Mouse (Mus musculus) midbrain, embryonic 10.5 days (tissue): ENCODE data around the gene Gabpb2. TPM values are rescaled to one million over a fixed set of nuclear protein-coding genes. Genes with fewer than 3 reads are reported as not detected.

Experiments
- DNase-seq: peaks from one replicate; pipeline ENCODE4 v3.0.0-alpha.2; 2017; ENCODE audit warnings: low spot score
- H3K27ac ChIP-seq: fragments of 300-500 bp; sonication (generic); replicated peaks from 2 replicates; pipeline ENCODE4 v1.5.1; 2016; ENCODE audit warnings: mild to moderate bottlenecking
- H3K27me3 ChIP-seq: fragments of 300-500 bp; sonication (generic); 2 replicates; pipeline ENCODE4 v1.6.1; 2016; ENCODE audit warnings: low read depth, mild to moderate bottlenecking; ENCODE audit not compliant: poor library complexity, severe bottlenecking
- H3K36me3 ChIP-seq: fragments of 300-500 bp; sonication (generic); 2 replicates; pipeline ENCODE4 v1.6.1; 2016; ENCODE audit warnings: mild to moderate bottlenecking, moderate library complexity
- H3K4me1 ChIP-seq: fragments of 300-500 bp; sonication (generic); 2 replicates; pipeline ENCODE4 v1.6.1; 2016
- H3K4me3 ChIP-seq: fragments of 300-500 bp; sonication (generic); 2 replicates; pipeline ENCODE4 v1.5.1; 2016; ENCODE audit warnings: mild to moderate bottlenecking, moderate library complexity
- H3K9me3 ChIP-seq: fragments of 300-500 bp; sonication (generic); replicated peaks from 2 replicates; pipeline ENCODE4 v1.6.1; 2016; ENCODE audit warnings: mild to moderate bottlenecking
- WGBS: fragments of 180-500 bp; shearing (Covaris S2); methylation state at CpG from one replicate; pipeline ENCODE4 v1.1.7; 2016; 5-methylcytosine and 5-hydroxymethylcytosine counted together
- polyA plus RNA-seq: library from polyadenylated mRNA; unstranded; fragments of >200 nt; fragmentation: Nextera tagmentation; extraction: Ambion mirVana; gene quantifications from 2 replicates; pipeline ENCODE4 v1.2.1, GENCODE M21; 2016

The Gabpb2 gene
- polyA plus RNA-seq, 1 experiment from 2014 or later = 10.6 TPM

DNA sequence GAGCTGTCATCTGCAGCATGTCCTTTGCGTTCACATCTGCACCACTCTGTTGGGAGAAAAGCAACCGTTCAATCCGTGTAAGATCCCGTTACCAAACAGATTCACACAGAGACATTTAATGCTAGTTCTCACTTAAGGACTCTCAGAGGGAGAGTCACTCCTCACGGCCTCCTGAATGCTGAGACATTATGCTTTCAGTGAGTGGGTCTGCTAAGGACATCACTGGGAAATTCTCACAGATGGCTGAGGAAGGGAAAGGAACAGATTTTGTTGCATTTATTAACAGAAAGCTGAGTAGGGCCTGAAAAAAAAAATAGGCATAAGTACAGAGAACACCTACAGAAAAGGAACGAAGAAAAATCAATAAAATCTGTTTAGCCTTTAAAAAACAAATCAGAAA lies 13.8 kb downstream of the Gabpb2 start:
- WGBS = 94% methylated on average over 6 of the region's 6 CpGs
- DNase-seq = no peak

DNA sequence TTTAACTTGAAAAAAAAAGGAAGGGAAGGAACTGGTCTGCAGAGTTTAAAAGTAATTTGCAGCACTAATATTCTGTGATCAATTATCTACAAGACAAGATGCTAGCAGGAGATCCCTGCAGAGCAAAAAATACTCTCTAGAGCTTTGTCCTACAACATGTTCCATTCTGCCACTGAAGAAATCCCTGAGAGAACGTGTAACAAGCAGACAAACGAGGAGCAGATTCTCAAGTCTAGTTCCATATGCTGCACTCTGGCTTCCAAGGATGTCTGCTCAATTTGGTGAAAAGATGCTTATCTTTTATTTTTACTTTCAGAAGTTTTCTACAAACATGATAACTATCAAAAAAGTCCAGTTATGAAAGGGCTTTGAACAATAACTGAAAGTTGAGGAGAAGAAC lies 17.2 kb downstream of the Gabpb2 start:
- Histone ChIP-seq H3K27me3 (no peaks in the 10 kb centered on the region), H3K36me3 (peaks cover 99% of the 10 kb centered on the region), H3K4me3 (no peak overlapping the region), H3K27ac (no peak overlapping the region), H3K9me3 (no peaks in the 10 kb centered on the region), H3K4me1 (no peaks in the 10 kb centered on the region)
- DNase-seq = no peak
- WGBS = 79% methylated on average over 2 of the region's 2 CpGs

More for the DNA sequence above, 13.8 kb downstream of the Gabpb2 start:
- no peaks in the 10 kb centered on the region for H3K4me1 ChIP-seq
- H3K4me3 ChIP-seq = no peak overlapping the region
- no peak overlapping the region for H3K27ac ChIP-seq
- H3K36me3 ChIP-seq = peaks cover 97% of the 10 kb centered on the region
- H3K9me3 ChIP-seq = no peaks in the 10 kb centered on the region
- no peaks in the 10 kb centered on the region for H3K27me3 ChIP-seq

DNA sequence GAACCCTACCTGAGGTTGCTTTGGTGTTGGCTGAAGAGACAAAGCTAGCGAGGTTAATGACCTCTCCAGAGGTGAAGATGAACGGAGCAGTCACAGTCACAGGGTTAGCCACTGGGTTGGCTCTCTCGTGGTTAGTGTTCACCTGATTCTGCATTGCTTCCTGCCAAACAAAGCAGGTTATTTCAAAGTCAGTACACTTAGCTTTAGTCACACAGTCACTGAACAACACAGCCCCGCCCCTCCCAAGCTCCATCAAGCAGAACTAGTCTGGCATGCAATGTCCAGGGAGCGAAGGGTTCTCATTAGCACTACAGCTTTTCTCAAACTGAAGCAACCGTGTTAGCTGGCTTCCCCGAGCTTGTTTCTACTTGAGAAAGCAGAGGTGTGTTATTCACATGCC lies 17.6 kb downstream of the Gabpb2 start:
- H3K4me1 ChIP-seq = no peaks in the 10 kb centered on the region
- 81% methylated on average over 7 of the region's 7 CpGs for WGBS
- peaks cover 99% of the 10 kb centered on the region for H3K36me3 ChIP-seq
- no peak overlapping the region for H3K27ac ChIP-seq
- no peak overlapping the region for H3K4me3 ChIP-seq
- DNase-seq = no peak
- H3K27me3 ChIP-seq = no peaks in the 10 kb centered on the region
- no peaks in the 10 kb centered on the region for H3K9me3 ChIP-seq

DNA sequence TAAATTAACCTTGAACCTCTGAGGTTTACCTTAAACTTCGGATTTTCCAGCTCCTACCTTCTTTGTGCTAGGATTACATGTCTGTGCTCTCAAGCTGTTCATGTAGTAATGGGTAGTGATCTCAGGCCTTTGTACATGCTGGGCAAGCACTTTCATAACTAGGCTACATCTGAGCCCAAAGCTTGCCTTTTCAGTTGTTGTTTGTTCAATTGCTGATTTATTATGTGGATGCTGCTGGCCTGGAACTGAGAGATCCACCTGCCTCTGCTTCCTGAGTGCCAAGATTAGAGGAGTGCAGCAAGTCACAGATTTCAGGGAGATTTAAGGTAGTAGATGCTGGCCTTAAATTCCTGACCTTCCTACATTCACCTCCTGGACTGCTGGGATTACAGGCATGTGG lies 18.6 kb downstream of the Gabpb2 start:
- no peak for DNase-seq
- Histone ChIP-seq H3K27me3 (no peaks in the 10 kb centered on the region), H3K36me3 (peaks cover 98% of the 10 kb centered on the region), H3K4me3 (no peak overlapping the region), H3K4me1 (no peaks in the 10 kb centered on the region), H3K9me3 (no peaks in the 10 kb centered on the region), H3K27ac (no peak overlapping the region)
- WGBS = 84% methylated on average over 1 of the region's 1 CpGs

DNA sequence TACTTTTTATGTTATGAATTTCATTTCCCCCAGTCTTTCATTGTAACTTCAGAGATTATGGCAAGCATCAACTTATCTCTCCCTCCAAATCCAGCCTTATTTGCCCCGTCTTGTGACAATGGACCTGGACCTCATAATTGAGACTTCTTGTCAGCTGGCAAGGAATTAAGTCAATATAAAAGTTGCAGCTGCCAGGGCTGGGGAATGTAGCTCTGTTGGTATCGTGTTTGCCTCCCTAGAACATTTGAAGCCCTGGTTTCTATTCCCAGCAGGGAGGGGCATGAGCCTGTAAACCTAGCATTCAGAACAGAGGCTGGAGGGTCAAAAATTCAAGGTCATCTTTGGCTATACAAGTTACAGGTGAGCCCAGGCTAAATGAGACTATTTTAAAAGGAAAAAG lies 21.9 kb downstream of the Gabpb2 start:
- DNase-seq = no peak
- whole genome bisulfite sequencing = 92% methylated on average over 2 of the region's 2 CpGs
- Histone ChIP-seq H3K4me1 (no peaks in the 10 kb centered on the region), H3K36me3 (peaks cover 94% of the 10 kb centered on the region), H3K4me3 (no peak overlapping the region), H3K27me3 (no peaks in the 10 kb centered on the region), H3K9me3 (no peaks in the 10 kb centered on the region), H3K27ac (no peak overlapping the region)

DNA sequence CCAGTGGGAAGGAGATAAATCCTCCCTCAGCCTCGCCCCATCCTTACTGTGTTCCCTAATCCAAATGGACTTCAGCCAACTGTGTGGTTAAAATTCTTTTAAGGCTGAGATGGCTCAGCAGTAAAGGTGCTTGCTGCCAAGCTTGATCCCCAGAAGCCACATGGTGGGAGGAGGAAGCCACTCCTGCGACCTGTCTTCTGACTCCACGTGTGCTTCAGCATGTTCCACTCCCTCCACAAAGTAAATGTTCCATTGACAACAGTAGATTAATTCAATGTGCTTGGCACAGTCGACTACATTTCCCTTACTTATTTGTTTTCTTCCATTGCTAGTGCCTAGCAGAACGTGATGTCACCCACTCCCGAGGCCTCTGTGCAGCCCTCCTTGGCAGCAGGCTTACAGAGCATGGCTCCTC lies 23.0 kb downstream of the Gabpb2 start:
- WGBS = 90% methylated on average over 6 of the region's 6 CpGs
- Histone ChIP-seq H3K4me1 (no peaks in the 10 kb centered on the region), H3K4me3 (no peak overlapping the region), H3K36me3 (peaks cover 95% of the 10 kb centered on the region), H3K27ac (no peak overlapping the region), H3K9me3 (no peaks in the 10 kb centered on the region), H3K27me3 (no peaks in the 10 kb centered on the region)
- DNase-seq = no peak

DNA sequence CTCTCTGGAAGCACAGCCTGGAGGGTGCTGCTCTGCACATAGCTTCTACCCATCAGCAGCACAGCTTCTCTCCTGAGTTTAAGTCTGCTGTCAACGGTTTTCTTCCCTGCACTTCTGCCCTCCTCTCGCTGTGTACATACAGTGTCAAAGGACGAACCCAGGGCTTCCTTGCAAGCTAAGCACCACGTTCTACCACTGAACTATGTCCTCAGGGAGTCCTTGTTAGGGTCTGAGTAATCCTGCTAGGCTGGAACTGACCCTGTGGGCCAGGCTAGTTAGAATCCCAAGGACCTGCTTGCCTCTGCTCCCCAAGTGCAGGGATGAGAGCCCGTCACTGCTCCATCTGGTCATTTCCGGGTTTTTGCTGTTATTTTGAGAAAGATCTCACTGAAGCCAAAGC lies 30.8 kb downstream of the Gabpb2 start:
- no peaks in the 10 kb centered on the region for H3K9me3 ChIP-seq
- H3K36me3 ChIP-seq = peaks cover 95% of the 10 kb centered on the region
- H3K4me1 ChIP-seq = no peaks in the 10 kb centered on the region
- no peak overlapping the region for H3K4me3 ChIP-seq
- 88% methylated on average over 6 of the region's 6 CpGs for WGBS
- no peak overlapping the region for H3K27ac ChIP-seq
- H3K27me3 ChIP-seq = no peaks in the 10 kb centered on the region
- DNase-seq = no peak

DNA sequence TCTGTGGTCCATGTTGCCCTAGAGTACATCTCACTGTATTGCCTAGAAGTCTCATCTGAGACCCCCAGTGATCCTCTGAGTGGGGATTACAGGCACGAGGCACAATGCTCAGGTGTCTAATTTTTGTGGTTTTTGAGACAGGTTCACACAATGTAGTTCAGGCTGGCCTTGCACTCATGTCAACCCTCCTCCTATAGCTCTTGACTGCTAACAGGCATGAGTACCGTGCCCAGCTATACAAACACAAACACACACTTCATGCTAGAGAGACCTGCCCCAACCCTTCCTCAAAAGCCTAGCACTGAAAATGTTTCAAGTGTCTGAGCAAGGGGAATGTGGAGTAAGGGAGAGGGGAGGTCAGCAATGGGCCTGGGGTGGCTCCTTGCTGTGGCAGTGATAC lies 31.6 kb downstream of the Gabpb2 start:
- 92% methylated on average over 2 of the region's 2 CpGs for WGBS
- peaks cover 87% of the 10 kb centered on the region for H3K36me3 ChIP-seq
- no peaks in the 10 kb centered on the region for H3K4me1 ChIP-seq
- no peaks in the 10 kb centered on the region for H3K9me3 ChIP-seq
- no peak for DNase-seq
- no peak overlapping the region for H3K4me3 ChIP-seq
- H3K27ac ChIP-seq = no peak overlapping the region
- H3K27me3 ChIP-seq = no peaks in the 10 kb centered on the region

DNA sequence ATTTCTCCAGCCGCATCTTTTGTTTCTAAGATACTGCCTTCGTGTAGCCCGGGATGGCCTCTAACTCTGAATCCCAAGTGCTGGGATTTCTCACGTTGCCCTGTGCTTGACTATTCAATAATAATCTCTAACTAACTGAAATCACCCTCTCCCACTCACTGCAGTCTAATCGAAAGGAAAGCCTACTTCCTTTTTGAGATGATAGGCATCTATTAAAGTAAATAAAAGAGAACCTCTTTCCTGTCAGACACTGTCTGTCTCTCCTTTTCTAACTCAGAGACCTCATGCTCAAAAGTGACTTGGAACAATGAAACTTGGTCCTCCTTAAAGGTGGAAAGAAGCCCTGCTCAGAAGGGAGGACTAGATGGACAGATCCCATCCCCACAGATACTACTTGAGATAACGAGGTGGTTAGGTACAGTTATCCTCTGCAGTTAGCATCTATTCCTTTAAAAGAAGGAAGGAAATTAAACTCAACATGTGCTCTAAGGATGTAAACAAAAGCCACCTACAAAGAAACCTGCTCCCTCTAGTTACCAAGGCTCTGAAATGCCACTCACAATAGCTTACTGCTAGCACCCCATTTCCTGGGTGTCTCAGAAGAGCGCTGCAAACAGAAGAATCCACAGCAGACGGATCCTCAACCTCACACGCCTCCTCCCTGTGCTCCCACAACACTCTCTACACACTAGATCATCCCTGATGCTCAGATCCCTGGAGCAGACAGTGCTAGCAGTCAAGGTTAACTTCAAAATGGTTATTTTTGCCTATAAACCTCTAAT lies 32.7 kb downstream of the Gabpb2 start:
- DNase-seq = no peak
- Histone ChIP-seq H3K4me1 (no peaks in the 10 kb centered on the region), H3K27ac (no peak overlapping the region), H3K9me3 (no peaks in the 10 kb centered on the region), H3K36me3 (peaks cover 77% of the 10 kb centered on the region), H3K27me3 (no peaks in the 10 kb centered on the region), H3K4me3 (no peak overlapping the region)
- WGBS = 94% methylated on average over 9 of the region's 9 CpGs

DNA sequence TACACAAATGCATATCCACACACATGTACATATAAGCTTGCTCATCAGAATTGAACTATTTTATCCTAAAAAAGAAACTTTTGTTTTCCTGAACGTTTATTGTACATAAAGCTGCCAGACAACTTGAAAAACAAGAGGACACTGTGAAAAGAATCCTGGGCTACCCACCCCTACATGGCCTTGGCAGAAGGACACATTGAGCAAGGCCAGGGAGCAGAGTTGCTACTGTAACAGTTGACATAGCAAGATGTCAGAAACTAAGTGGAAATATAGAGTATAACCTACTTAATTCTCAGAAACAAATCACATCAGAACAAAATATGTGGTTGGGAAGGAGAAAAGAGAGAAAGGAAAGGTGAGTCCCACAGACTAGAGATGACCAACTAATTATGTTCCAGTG lies 35.9 kb downstream of the Gabpb2 start:
- H3K9me3 ChIP-seq = no peaks in the 10 kb centered on the region
- no peaks in the 10 kb centered on the region for H3K4me1 ChIP-seq
- no peak overlapping the region for H3K4me3 ChIP-seq
- no peaks in the 10 kb centered on the region for H3K27me3 ChIP-seq
- H3K27ac ChIP-seq = no peak overlapping the region
- DNase-seq = no peak
- peaks cover 45% of the 10 kb centered on the region for H3K36me3 ChIP-seq
- 84% methylated on average over 1 of the region's 1 CpGs for WGBS

DNA sequence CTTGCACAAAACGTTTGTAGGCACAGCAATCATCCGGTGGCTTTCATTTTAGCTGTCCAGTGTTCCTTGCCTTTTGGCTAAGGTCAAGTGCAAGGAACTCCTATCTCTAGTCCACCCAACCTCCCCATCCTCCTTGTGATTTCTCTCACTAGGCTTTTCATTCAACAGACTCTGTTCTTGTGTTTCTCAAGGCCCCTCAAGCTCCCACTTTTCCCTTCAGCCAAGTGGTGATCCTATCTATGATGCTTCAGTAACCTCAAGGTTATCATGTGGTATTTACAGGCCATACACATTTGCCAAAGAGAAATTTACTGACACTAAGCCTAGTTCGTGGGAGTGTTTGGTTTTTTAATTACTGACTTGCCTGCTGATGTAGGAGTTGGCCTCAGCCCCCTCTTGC lies 37.8 kb downstream of the Gabpb2 start:
- Histone ChIP-seq H3K4me3 (no peak overlapping the region), H3K4me1 (no peaks in the 10 kb centered on the region), H3K27me3 (no peaks in the 10 kb centered on the region), H3K9me3 (no peaks in the 10 kb centered on the region), H3K36me3 (peaks cover 26% of the 10 kb centered on the region), H3K27ac (no peak overlapping the region)
- WGBS = 80% methylated on average over 3 of the region's 3 CpGs
- no peak for DNase-seq

DNA sequence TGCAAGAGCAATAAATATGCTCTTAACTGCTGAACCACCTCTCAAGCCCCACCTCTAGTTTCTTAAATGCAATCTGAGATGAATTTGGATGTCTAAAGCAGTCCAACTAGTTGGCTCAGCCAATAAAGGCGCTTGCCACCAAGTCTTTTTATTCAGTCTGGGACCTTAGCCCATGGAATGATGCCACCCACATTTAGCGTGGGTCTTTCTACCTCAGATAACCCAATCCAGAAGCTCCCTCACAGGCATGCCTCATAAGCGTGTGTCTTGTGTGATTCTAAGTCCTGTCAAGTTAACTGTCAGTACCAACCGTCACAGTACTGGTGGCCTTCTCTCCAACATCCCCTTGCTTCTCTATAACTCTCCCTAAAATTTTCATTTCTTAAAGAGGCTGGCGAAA lies 38.8 kb downstream of the Gabpb2 start:
- 86% methylated on average over 5 of the region's 5 CpGs for WGBS
- no peak overlapping the region for H3K4me3 ChIP-seq
- no peak overlapping the region for H3K27ac ChIP-seq
- no peaks in the 10 kb centered on the region for H3K9me3 ChIP-seq
- H3K27me3 ChIP-seq = peaks cover 7% of the 10 kb centered on the region
- H3K36me3 ChIP-seq = peaks cover 17% of the 10 kb centered on the region
- DNase-seq = no peak
- peaks cover 5% of the 10 kb centered on the region for H3K4me1 ChIP-seq

DNA sequence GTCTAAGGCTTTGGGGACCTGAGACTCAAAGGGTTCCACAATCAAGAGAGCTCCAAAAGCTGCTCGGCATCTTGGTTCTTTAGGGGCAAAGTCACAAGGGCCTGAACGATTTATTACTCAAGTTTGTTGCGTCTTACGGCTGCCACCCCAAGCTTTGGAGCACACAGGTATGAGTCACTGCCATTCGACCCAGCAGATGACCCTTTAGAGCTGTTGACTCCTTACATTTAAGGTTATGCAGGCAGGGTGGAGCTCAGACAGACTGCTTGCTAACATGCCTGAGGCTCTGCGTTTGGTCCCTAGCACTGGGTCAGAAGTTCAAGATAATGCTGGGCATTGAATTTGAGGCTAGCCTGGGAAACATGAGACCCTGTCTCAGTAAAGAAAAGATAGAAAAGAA lies 40.1 kb downstream of the Gabpb2 start:
- WGBS = 87% methylated on average over 6 of the region's 6 CpGs
- Histone ChIP-seq H3K4me1 (peaks cover 19% of the 10 kb centered on the region), H3K27me3 (peaks cover 21% of the 10 kb centered on the region), H3K9me3 (0 out of 2 replicates have a peak, but pooled peaks cover under 1% of the 10 kb centered on the region), H3K27ac (no peak overlapping the region), H3K4me3 (no peak overlapping the region), H3K36me3 (peaks cover 14% of the 10 kb centered on the region)
- no peak for DNase-seq
